Mouse (Mus musculus) mouse trophoblast stem cell (cell line): ENCODE measurements around the gene Adprm.

ENCODE experiments used
- in situ Hi-C, 2 experiments: fragments of 300-500 bp; cut with MseI, MboI; formaldehyde crosslinking; loops; 2 replicates in 1 of 2; 3 replicates in 1 of 2; pipeline ENCODE4 v1.15.1; 2025

The Adprm gene

DNA sequence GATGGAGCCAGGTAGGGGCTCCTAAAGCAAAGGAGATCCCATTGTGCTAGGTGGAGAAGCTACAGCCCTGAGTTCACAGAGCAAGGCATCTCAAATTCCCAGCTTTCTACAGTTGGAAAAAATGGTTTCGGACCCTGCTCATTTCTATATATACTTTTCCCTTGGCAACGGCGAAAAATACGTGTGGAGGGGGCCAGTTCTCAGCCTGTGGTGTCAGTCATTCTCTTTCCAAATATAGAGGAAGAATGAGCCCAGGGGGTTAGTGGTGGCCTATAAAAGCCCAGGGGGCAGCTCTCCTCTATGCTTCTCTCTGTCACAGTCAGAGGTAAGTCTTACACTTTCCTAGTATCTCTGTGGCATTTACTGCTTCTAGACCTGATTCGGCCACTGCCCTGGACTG, 25.6 kb upstream of the Adprm start, which contains the start of gene Myh3:
Myh3 (plus strand) TSS at position 301 of the 400 bp plus-strand sequence.
- in situ Hi-C loops: no loop called here

DNA sequence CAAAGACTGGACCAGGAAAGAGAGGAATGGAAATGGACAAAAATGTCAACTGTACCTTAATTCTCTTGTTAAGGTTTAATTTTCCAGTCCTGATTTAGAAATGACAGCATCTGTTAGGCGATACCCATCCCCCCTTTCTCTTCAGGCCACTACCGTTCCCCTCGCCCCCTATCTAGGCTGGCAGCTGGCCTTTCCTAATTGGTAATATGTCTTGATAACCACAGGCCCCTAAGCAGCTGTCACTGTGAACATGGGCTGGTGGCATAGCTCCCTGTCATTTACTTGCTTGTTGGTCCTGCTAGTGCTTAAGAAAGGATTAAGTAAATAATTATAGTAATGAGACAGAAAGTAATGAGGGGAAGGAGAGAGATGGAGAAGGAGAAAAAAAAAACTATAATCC, 25.0 kb upstream of the Adprm start:
- in situ Hi-C loops: no loop called here

DNA sequence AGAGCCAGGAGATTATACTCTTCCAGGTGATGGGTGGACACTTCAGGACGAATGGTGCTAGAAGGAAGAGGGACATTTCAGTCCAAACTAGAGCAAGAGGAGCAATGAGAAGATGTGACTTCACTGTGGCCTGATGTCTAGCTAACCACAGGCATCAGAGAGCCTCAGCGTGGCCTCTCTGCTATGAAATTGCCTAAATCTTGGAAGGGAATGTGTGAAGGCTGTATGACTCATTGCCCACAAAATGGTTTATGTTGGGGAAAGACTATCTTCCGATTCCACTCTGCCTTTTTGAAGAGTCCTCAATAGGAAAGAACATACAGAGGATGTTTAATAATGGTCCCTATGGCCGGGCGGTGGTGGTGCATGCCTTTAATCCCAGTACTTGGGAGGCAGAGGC, 24.4 kb upstream of the Adprm start:
- in situ Hi-C loops: no loop called here

DNA sequence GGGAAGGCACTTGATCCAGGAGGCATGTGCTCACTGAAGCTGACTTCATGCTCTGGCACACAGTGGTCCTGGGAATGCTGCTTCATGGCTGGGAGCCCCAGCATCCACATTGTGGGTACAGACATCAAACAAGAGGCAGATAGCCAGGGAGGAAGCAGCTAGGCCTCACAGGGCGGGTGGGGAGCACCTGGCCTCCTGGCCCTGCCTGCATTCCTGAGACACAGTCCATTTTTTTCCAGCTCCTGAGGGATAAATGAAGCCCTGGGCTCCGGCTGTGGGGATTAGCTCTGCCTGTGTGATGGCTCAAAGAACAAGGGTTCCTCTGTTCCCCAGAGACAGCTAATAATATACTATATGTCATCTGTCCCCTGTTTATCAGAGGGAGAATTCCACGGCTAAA, 22.6 kb upstream of the Adprm start:
- in situ Hi-C loops: no loop called here

DNA sequence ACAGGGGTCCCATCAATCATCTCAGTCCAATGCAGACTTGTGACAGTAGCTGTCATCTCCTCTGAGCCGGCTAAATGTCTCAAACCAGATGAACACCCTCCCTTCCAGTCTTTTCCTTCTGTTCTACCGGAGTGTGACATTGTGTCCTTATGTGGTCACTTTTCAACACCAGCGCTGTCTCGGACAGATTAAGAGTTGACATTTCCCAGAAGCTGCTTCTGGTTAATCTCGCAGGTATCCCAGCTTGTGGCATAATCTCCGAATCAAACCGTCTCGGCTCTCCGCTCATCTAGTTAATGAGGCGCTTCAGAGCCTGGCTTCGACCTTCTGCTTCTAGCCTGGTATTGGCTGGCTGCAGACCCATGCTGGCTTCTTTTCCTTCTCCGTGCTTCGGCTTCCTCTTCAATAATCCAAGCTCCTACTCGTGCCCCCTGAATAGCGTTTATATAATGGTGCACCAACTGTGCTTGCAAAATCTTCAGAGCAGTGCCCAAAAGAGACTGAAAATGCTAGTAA, 20.3 kb upstream of the Adprm start:
- in situ Hi-C loops: no loop called here

DNA sequence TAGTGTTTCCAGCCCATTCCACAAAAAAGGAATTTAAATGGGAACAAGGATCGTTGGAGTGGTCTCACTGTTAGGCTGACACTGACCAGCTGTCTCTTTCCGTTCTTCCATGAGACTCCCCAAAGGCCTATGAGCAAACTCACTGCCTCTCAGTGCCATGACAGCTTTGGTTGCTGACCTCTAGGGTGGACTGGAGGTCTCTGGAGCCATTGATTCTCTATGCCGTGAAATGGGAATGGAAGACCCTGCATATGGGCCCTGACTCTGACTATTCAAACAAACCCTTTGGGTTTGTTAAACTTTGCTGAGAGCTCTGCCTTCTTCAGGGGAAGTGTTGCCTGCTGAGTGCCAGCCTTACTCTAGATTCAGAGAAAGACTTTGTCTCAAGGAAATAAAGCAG, 15.3 kb upstream of the Adprm start:
- in situ Hi-C loops: no loop called here

DNA sequence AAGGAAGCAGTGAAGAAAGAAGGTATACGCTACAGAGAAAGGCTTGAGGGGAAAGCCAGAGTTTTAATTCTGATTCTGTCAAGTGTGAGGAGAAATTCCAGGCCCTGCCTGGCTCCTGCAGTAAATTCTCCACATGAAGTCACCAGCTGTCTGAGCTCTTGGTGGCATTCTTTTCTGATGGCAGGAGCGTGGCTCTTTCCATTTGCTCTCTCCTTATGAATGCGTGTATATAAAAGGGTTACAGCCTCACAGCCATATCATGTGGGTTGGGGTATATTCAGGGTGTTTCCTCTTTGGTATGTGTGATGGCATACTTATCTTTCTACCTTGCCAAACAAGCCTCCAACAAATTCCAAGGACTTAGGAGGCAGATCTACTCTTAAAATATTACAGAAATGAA, 10.3 kb upstream of the Adprm start:
- in situ Hi-C loops: no loop called here

DNA sequence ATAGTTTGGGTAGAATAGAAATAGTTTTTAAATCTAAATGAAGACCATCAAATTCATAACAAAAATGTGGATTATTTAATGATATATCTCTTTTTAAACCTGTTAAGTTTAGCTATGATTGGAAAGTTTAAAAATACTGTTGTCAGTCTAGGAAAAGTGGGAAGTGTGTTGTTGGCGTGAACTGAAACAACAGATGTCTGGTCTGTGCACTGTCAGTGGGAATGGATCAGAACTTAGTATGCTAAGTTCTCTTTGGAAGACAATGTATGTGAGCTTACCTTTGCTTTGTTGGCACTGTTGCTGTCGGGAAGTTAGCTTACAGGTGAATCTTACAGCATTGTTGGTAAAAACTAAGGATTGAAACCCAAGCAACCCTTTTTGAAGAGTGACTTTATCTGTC, 8.9 kb upstream of the Adprm start:
- in situ Hi-C loops: no loop called here

DNA sequence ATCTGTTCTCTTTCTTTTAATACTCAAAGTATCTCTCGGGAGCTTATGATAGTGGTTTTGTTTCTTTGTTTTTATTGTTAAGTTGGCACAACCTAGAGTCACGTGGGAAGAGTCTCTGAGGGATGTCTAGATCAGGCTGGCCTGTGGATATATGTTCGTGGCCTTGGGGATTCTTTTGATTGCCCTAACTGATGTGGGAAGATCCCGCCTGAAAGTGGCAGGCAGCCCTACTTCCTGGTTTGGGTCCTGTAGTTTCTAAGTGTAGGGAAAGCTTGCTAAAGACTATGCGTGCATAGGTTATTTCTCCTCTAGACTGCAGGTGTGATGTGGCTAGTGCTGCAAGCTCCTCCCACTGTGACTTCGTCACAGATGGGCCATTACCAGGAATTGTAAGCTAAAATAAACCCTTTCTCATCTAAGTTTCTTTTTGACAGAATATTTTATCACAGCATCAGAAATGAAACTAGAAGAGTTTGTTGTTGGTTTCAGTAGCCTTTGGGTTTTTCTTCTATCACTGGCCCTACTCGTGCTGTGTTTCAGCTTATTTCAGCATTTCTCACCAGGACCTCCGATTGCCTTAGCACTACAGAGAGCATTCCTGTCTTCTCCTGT, 2.5 kb upstream of the Adprm start:
- in situ Hi-C loops: no loop called here

DNA sequence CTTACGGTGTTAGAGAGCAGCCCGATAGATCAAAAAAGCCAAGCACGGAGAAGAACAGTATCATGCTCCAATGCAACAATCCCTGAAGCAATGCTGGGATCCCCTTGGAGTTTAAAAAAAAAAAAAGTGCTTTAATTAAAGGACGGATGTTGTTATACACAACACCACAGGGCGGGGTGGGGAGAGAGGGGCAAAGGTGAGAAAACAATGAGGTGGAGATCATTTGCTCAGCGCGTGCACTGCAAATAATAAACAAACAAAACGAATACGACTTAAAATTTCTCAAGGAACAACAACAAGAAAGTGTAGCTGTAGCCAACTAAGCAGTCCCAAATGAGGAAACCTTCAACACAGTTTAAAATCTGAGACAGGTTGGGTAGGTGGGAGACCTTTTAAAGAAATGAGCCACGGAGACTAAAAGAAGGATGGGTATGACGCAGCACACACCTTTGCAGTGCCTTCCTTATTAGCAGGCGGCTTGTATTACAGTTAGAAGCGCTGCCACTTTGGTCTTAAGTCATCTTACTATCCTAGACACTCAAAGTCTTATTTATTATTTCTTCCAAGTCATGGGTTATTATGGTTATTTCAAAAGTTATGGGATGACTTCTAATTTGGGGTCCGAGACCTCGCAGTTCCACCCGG, 596 bp downstream of the Adprm start:
- in situ Hi-C loops: no loop called here

DNA sequence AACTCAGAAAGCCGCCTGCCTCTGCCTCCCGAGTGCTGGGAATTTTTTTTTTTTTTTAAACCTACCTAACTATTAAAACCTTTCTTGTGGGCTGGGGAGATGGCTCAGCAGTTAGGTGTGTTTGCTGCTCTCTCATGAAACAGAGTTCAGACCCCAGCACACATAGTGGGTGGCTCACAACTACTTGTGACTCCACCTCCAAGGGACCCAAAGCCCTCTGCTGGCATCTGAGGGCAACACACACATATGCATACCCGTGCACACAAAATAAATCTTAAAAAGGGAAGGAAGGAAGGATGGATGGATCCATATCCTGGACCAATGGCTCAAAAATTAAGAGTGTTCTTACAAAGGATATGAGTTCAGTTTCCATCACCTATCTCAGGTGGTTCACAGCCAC, 3.1 kb downstream of the Adprm start:
- in situ Hi-C loops: no loop called here

DNA sequence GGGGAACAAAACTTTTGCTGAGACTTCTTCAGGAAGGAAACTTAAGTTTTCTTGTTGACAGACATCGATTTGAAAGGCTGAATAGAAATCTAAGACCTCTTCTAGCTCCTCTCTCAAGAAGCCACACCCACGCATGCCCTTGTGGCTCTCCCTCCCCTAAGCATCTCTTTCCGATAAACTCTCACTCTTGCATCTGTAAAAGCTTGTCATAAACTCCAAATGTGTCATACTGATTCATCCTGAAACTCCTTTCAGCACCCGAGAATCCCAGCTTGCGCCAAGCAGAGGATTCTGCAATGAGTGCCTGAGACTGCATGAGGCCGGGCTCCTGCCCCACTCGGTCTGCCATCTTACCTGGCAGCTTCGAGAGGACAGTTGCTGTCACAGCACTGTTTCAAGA, 3.9 kb downstream of the Adprm start:
- in situ Hi-C loops: no loop called here

DNA sequence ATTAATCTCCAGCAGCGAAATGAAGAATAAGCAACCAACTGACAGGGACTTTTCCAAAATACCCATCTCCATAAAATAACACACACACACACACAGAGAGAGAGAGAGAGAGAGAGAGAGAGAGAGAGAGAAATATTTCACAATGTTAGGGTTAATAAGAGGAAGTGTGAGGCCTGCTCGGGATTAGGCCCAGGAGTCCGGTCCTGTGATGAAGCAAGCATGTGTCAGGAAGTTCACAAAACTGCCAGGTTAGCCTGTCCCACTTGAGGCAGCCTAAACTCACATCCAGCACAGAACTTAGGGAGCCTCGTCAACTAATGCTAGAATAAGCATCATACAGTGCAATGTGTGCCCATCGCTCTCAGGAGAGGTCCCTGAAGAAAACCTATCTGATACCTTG, 5.2 kb downstream of the Adprm start:
- in situ Hi-C loops: no loop called here

DNA sequence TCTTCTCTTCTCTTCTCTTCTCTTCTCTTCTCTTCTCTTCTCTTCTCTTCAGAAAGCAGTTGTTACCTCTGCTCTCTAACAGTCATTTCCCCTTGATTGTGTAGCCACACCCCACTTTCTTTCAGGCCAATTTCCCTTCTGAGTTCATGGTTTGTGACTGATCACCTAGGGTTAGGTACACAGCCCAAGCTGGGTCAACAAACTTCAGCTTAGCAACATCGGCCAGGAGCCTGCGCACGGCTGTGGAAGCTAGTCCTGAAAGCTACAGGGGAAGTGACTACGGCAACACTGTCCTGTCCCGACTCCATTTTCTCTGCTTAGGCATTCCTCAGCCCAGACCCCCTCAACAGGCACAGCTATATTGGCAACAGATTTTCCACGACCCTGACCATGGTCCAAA, 7.4 kb downstream of the Adprm start:
- in situ Hi-C loops: no loop called here

DNA sequence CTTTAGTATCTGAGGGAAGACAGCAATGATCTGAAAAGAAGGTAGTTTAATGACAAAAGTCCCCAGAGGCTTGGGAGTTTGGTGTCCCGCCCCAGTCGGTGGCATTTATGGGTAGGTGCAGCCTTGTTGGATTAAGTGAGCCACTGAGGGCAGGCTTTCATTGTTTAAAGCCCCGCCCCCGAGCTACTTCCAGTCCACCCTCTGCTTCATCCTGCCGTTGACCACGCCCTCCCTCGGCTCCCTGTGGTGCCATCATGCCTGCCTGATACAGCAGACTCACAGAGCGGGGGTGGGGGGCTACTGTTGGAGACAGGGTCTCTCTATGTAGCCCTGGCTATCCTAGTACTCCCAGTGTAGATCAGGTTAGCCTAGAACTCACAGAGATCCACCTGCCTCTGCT, 9.4 kb downstream of the Adprm start:
- in situ Hi-C loops: no loop called here

DNA sequence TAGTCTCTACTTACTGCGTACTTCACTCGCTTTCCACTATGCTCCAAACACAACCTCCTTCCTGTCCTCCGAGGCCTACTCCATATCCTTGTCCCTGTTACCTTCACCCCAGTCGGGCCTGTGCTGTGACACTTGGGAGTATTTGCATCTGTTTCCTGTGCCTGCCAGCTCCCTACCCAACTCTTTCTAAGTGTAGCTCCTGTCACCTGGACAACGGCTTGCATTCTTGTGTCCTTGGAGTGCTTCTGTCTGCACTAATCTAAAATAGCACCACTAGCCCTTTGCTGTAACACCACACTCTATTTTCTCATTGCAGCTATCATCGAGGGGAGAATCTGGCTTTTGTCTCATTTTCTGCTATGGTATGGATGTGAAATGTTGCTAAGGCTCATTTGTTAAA, 11.9 kb downstream of the Adprm start:
- in situ Hi-C loops: no loop called here

DNA sequence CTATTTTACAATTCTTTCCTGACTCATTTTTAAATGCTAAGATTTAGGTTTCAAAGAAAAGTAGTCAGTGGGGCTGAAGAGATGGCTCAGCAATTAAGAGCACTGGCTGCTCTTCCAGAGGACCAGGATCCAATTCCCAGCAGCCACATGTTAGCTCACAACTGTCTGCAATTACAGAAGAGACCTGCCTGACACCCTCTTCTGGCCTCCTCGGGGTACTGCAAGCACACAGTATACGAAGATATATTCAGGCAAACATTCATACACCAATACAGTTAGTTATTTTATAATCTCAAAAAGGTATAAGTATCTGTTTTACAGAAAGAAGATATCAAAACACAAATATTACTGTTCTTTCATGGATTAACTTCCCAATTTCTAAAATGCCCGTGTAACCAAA, 12.6 kb downstream of the Adprm start:
- in situ Hi-C loops: no loop called here

DNA sequence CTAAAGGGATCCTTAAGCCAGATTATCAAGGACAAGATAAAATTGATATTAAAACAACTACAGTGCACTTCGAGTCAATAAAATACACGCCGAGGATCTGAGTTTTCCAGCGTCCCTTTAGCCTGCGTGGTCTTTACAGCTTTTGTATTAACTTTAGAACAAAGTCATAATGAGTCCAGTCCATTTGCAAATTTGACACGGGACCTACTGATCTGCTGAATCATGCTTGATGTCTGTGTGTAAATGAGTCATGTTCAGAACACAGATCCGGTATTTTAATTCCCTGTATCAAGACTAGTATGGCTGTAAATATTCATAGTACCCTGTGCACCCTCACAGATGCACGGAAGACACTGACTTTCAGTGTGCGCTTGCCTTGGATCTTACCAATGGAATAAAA, 15.5 kb downstream of the Adprm start:
- in situ Hi-C loops: no loop called here

DNA sequence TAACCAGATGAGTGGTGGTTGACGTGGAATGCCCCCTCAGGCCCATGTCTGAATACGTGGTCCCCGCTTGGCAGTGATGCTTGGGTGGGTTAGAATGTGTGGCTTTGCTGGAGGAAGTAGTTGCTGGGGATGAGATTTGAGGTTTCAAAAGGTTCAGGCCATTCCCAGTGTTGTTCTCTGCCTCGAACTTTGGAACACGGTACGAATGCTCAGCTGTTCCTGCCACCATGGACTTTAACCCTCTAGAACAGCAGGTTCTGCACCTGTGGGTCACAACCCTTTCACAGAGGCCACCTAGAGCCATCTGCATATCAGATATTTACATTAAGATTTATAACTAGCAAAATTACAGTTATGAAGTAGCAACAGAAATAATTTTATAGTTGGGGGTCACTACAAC, 16.2 kb downstream of the Adprm start:
- in situ Hi-C loops: no loop called here

DNA sequence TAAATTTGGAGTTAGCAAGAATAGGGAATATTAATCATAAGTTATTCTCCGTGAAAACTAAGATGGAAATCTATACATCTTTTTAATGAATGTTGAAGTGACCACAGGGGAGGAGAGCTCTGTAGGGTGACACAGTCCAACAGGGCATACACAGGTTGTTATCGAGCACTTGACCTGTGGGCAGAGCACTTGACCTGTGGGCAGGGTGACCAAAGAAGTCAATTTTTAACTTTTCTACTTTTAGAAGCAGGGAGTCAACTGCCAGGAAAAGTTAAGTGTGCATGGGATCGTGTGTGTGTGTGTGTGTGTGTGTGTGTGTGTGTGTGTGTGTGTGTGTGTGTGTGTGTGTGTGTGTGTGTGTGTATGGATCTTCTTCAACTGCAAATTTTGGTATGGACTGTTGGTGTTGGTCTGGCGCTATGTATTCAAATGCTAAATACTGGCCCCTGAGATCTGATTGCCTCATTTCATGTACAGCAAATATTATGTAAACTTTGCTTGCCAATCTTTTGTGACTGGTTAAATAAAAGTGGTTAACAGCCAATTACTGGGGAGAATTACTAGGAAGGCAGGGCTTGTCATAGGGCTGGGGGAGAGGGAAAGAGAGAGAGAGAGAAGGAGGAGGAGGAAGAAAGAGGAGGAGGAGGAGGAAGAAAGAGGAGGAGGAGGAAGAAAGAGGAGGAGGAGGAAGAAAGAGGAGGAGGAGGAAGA, 17.5 kb downstream of the Adprm start:
- in situ Hi-C loops: loop anchor here in 1 of 2 experiments (5.0 kb wide), 1 partner anchor 47 kb away; no protein-coding TSS in a partner anchor

DNA sequence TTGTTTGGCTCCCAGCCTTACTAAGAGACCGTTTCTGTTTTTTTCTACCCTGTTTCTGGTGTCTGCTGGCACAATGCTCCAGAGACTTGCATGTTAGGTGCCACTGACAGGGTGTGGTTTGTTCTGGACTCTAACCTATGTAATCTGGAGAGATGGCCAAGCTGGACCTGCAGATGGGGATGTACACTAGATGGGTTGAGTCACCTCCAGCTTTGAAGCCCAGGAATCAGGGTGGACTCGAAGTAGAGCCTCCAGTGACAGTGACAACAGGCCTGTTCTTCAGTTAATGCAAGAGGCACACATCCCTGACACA, 20.8 kb downstream of the Adprm start:
- in situ Hi-C loops: loop anchor here in 1 of 2 experiments (5.0 kb wide), 1 partner anchor 51 kb away; no protein-coding TSS in a partner anchor

DNA sequence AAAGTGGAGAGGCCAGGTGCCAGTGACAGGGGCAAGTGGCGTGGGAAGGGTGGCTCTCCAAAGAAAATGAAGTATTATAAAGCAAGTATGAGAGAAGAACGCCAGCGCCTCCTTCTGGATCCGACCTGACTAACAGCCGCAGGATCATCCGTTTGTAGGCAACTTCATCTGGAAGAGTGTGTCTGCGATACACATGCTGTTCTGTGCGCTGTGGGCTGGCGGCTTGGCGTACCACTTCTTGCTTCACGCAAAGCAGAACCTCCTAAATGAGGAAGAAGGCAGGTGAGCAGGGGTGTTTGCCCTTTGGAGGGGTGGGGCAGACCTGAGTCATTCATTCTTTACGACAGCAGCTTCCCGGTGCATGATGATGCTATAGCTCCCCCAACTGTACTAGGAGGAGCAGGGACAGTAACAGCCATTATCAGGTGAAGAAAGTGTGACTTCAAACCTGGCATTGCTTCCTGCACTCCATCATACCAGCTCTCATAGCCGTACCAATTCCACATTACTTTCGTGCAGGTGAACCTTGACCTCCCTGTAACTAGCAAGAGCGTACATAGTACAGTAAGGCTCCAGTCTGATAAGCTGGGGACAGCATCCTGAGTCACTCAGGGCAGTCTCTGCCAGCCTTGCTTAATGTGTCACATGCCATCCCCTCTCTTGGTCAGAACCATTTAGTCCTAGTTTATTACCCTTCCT, 21.3 kb downstream of the Adprm start:
- in situ Hi-C loops: loop anchor here in 1 of 2 experiments (5.0 kb wide), 1 partner anchor 51 kb away; no protein-coding TSS in a partner anchor
